In the genomic region with DNA sequence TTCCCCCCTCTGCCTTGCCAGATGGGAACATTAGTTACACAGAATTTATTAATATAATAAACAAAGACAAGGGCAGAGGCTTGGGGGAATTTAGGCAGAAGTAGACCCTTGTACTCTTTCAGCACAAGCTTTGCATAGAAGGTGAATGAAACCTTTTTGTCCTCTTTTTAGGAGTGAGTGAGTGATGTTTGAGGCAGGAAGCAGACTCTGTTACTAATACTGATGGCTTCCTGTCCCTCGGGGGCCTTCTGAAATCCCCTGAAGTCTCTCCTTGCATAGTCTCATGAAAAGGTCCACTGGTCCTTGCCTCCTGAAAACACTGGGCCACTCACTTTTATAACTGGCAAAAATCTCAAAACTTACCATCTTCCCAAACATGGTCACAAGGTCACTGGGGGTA, we compare ENCODE assay signal across 25 mouse cellular contexts.
"Had no signal": no experiment of that assay in that cellular context is flagged by ENCODE, and none has a peak within 500 bp of the region (broad histone marks: within the 10 kb centered on the region; RNA-seq: fewer than 3 reads in every experiment).

No protein-coding gene starts in this region.

- H3K36me3 ChIP-seq: heart, embryonic 12.5 days; hindbrain, embryonic 10.5 days; intestine, embryonic 15.5 days; limb, embryonic 10.5 days; limb, embryonic 12.5 days; liver, embryonic 13.5 days had no signal

- H3K27me3 ChIP-seq: heart, embryonic 12.5 days; intestine, embryonic 15.5 days; limb, embryonic 12.5 days; liver, embryonic 13.5 days had no signal

- H3K4me1 ChIP-seq: hindbrain, embryonic 10.5 days; intestine, embryonic 15.5 days; limb, embryonic 10.5 days; liver, embryonic 13.5 days had no signal

- H3K4me3 ChIP-seq: gastrocnemius, adult 2 months; heart, adult 2 months; heart, embryonic 12.5 days; hindbrain, embryonic 10.5 days; intestine, embryonic 15.5 days; layer of hippocampus, adult 2 months; left cerebral cortex, adult 2 months; limb, embryonic 10.5 days; limb, embryonic 12.5 days; liver, embryonic 13.5 days had no signal

- H3K27ac ChIP-seq: gastrocnemius, adult 2 months; heart, adult 2 months; hindbrain, embryonic 10.5 days; hindbrain, embryonic 14.5 days; intestine, embryonic 15.5 days; layer of hippocampus, adult 2 months; left cerebral cortex, adult 2 months; limb, embryonic 10.5 days; limb, embryonic 12.5 days; liver, embryonic 13.5 days had no signal

- H3K9me3 ChIP-seq: heart, embryonic 12.5 days; hindbrain, embryonic 10.5 days; intestine, embryonic 15.5 days; limb, embryonic 10.5 days; limb, embryonic 12.5 days; liver, embryonic 13.5 days had no signal

- ATAC-seq: hindbrain, embryonic 16.5 days; inflammation-experienced regulatory T-cells, adult 6 months; intestine, embryonic 15.5 days; intestine, postnatal 0 days had no signal

- H3K4me2 ChIP-seq: heart, embryonic 12.5 days; hindbrain, embryonic 14.5 days; intestine, embryonic 15.5 days; limb, embryonic 12.5 days; liver, embryonic 11.5 days; liver, embryonic 13.5 days had no signal

- DNase-seq: gastrocnemius, adult 2 months; gastrocnemius, postnatal 10 days; gastrocnemius, postnatal 25 days; heart, adult 2 months; heart, postnatal 10 days; heart, postnatal 4 days; kidney, adult 18-20 months; kidney, adult 8-10 months; kidney, postnatal 10 days; kidney, postnatal 25 days; kidney, postnatal 4 days; liver; liver, embryonic 13.5 days had no signal

- H3K9ac ChIP-seq: heart, embryonic 12.5 days; hindbrain, embryonic 14.5 days; intestine, embryonic 15.5 days; limb, embryonic 12.5 days; liver, embryonic 13.5 days had no signal
